Mouse (Mus musculus): ENCODE measurements around the gene Crebzf.

Gene Crebzf

DNA sequence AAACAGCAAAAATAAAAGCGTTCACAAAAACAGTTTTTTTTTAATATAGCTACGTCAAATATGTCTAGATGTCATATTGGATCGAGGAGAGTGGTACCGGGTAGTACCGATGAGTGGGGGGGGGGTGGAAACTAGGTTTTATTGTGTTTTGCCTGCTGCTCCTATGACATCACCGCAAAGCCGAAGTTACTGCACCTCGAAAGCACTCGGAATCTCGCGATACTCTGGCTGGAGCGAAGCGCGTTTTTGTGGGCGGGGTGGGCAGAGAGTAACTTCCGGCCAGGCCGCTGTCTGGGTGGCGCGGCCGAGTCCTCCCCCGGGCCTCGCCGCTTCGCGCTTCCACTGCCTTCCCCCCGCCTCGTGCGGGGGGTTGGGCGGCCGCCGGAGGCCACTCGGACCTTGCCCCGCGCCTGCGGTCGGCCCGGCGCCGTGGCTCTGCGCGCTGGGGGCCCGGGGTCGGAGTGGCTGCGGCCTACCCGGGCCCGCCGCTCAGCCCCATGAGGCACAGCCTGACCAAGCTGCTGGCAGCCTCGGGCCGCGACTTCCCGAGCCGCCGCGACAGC, at the start of gene Crebzf:
Gene Crebzf, plus strand, starts transcription at position 212 of the 563 bp plus-strand sequence.
- DNase-seq (ENCODE audit: low spot score): peak; percentile 92

GRCm38 (mm10) chr7:90395073-90395472, 47.5 kb upstream of the Crebzf start:
- no peak for DNase-seq (ENCODE audit: low spot score)

DNA sequence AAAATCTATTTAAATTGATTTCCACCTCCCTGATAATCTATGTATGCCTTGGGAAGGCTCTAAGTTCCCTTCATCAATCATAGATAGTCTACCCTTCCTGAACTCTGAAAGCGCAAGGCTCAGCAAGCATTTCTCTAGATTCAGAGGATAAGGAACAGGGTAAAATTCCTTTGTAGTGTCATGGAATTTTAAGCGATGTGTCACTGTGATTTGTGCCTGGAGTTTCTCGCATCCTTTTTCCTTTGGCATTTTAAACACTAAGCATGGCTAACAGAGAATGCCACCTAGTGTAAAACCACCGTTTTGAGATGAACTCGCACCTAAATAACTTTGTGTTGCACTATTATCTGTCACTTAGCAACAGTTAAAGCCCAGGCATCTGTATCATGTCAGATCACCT, 46.6 kb upstream of the Crebzf start:
- DNase-seq (ENCODE audit: low spot score): no peak

DNA sequence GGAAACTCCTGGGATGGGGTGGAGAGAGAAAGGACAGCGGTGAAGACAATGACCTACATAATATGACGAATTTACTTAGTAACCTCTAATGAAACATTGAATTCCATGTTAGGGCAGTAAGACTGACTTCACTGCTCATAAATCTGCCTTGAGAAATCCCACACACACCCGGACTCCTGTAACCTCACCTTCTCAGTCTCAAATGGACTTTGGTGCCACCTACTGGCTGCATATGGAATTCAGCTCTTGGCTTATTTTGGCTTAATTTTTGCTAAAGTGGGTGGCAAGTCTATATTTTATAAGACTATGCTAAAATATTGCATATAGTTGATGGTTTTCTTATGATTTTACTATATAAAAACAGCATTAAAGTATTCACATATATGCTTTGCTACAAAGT, 32.6 kb upstream of the Crebzf start:
- peak; percentile 70 for DNase-seq (ENCODE audit: low spot score)

DNA sequence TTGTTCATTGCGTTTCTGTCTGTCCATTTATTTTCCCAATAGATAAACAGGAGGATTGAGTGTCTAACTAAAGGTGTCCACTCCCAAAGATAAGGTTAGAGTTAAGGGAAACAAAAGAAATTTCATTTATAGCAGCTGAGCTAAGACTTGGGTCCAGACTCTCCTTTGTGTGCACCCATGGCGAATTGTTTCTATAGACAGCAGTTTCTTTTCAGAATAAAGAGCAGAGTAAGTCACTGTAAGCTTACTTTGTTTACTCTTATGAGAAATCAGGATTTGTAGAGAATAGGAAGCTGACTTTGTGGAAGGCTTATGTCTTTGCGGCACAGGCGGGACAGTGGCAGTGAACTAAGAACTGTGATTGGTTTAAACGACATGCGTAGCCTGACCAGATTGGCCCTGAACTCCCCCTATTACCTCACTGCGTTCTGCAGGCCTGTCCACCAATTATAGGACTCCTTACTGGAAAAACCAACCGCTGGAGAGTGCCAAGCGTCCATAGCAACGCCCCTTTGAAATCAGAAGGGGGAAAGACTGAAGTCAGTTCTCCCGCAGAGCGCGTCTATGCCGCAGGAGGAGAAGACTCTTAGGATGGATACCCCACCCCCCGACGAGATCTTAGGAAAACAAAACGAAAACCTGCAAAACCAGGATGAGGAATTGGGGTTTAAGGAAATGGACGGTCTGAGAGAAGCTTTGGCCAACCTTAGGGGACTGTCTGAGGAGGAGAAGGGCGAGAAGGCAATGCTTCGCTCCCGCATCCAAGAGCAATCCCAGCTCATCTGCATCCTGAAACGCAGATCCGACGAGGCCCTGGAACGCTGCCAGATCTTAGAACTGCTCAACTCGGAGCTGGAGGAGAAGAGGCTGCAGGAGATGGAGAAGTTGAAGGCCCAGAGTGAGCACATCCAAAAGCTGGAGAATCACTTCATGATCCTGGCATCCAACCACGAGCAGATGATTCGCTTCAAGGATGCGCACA, 16.2 kb upstream of the Crebzf start, which contains the start of gene Ccdc89:
Gene Ccdc89, plus strand, starts transcription at position 558 of the 982 bp plus-strand sequence.
- peak; percentile 48 for DNase-seq (ENCODE audit: low spot score)

DNA sequence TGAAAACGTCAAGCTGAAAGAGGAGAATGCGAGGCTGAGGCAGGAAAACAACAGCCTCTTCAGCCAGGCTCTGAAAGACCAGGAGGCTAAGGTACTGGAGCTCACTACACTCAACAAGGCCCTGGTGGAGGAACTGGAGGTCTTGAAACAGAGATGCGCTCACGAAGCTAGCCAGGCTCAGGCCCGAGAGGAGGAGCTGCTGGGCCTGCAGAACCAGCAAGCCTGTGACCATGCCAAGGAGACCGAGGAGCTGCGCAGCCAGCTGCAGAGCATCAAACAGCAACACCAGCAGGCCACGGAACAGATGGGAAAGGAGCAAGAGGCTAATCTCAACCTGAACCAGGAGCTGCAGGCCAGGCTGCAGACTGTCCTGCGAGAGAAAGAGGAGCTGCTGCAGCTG, 15.5 kb upstream of the Crebzf start:
- no peak for DNase-seq (ENCODE audit: low spot score)

DNA sequence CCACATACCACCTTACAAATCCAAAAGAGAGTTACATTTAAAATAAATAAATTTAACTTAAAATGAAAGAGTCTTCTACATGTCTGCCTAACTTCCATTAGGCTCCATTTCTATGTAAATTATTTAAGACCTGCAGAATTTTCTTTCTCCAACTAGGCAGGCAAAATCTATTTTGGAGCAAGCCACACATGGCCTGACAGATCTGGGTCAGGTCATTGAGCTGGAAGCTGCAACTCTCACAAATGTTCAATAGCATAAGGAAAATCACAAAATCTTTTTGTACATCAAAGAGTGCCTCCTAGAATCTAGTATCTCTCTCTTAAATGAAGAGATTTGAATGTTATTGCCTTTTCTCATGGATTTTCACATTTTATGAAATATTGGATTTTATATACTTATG, 10.3 kb upstream of the Crebzf start:
- DNase-seq (ENCODE audit: low spot score): no peak

- DNase-seq (ENCODE audit: low spot score): no peak
These were observed 2.5 kb upstream of the Crebzf start for GRCm38 (mm10) chr7:90440044-90440443.

DNA sequence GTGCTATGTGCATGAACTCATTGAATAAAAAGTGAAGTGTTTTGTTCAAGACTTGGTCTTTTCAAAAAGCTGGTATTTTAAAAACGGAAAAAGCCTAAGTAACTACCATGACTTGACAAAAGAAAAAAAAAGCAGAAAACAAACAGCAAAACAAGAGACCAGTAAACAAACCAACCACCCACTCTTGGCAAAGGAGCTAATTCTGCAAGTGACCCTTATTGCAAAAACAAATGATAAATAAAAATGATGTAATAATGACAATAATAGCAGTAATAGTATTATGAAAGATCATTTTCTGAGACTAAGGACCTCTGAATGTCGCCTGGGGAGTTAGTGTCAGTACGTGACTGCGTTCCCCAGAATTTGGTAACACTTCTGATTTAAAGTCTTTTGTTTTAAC, 459 bp upstream of the Crebzf start:
- no peak for DNase-seq (ENCODE audit: low spot score)

GRCm38 (mm10) chr7:90443101-90444091, 867 bp downstream of the Crebzf start:
- peak; percentile 66 for DNase-seq (ENCODE audit: low spot score)

DNA sequence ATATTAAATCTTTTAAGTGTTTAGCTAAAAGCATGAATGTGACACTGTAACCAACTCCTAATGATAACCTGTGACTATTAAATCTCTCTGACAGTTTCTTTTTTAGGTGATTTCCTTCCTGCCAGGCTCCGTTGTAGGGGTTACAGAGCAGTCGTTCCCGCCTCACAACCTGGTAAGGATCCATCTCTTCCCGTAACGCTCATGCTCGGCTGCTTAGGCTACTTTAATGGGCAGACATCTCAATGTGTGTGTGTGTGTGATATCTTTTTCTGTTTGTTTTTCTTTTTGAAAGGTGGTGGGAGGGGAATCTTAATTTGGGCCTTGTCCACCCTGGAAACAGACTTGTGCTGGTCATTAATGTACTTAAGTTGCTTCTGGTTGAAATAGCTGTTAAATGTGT, 1.7 kb downstream of the Crebzf start:
- no peak for DNase-seq (ENCODE audit: low spot score)

GRCm38 (mm10) chr7:90456149-90456844, 13.8 kb downstream of the Crebzf start:
- DNase-seq (ENCODE audit: low spot score): no peak

- DNase-seq (ENCODE audit: low spot score): peak; percentile 64
These were observed 14.4 kb downstream of the Crebzf start, which contains the start of gene Tmem126a for GRCm38 (mm10) chr7:90456845-90457468. Tmem126a (minus strand) TSS chr7:90457229.

- no peak for DNase-seq (ENCODE audit: low spot score)
These were observed 15.0 kb downstream of the Crebzf start for GRCm38 (mm10) chr7:90457517-90457916.

- no peak for DNase-seq (ENCODE audit: low spot score)
These were observed 17.8 kb downstream of the Crebzf start for GRCm38 (mm10) chr7:90460330-90460729.

- DNase-seq (ENCODE audit: low spot score): no peak
These were observed 18.4 kb downstream of the Crebzf start for GRCm38 (mm10) chr7:90460930-90461329.

- no peak for DNase-seq (ENCODE audit: low spot score)
These were observed 18.9 kb downstream of the Crebzf start for GRCm38 (mm10) chr7:90461441-90461840.

GRCm38 (mm10) chr7:90473511-90473910, 31.0 kb downstream of the Crebzf start:
- no peak for DNase-seq (ENCODE audit: low spot score)

DNA sequence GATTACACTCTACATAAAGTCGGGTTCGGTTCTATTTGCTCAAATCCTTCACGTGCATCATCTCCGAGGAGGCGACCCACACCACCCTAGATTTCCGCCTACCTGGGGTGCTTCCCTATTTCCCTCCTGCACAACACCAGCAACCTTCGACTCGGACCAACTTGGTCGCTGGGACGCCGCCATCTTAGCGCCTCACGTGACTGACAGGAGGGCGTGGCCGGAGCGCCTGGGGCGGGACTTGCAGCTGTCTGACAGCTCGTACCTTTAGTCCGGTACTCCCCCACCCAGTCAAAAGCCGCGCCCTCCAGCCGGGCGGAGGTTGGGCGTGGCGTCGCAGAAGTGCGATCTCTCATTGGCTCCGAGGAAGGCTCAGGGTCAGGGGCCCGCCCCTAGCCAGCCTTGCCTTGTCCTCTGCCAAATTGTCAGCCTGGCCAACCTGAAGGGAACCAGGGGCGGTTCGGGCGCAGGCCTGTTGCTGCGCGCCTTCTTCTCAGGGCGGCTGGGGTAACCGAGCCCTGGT, 33.3 kb downstream of the Crebzf start, which contains the start of gene Tmem126b:
Gene Tmem126b, minus strand, starts transcription at position 209 of the 520 bp plus-strand sequence.
- DNase-seq (ENCODE audit: low spot score): peak; percentile 98

All from urinary bladder, postnatal 25 days (tissue).